Mouse (Mus musculus) G1E (cell line): Measurements from ENCODE around the gene Cdv3.

Experiments used
- CTCF ChIP-seq: IDR thresholded peaks from 2 replicates; pipeline ENCODE4 v1.5.1; 2012; ENCODE audit warnings: low read depth, low read length, inconsistent platforms, mixed read lengths
- GATA1 ChIP-seq: IDR thresholded peaks from 2 replicates; pipeline ENCODE4 v1.6.1; 2012; ENCODE audit warnings: borderline replicate concordance, low read length, inconsistent platforms, mixed read lengths
- GATA2 ChIP-seq: IDR thresholded peaks from 2 replicates; pipeline ENCODE4 v1.6.1; 2012; ENCODE audit warnings: low read depth, low read length, inconsistent platforms, borderline replicate concordance
- POLR2AphosphoS5 ChIP-seq: IDR thresholded peaks from 2 replicates; pipeline ENCODE4 v1.6.1; 2012; ENCODE audit warnings: low read depth, low read length, inconsistent platforms; ENCODE audit not compliant: insufficient replicate concordance
- TAL1 ChIP-seq: conservative IDR thresholded peaks from 2 replicates; pipeline ENCODE4 v1.6.1; 2012; ENCODE audit warnings: low read depth, low read length, inconsistent platforms, mixed read lengths

DNA sequence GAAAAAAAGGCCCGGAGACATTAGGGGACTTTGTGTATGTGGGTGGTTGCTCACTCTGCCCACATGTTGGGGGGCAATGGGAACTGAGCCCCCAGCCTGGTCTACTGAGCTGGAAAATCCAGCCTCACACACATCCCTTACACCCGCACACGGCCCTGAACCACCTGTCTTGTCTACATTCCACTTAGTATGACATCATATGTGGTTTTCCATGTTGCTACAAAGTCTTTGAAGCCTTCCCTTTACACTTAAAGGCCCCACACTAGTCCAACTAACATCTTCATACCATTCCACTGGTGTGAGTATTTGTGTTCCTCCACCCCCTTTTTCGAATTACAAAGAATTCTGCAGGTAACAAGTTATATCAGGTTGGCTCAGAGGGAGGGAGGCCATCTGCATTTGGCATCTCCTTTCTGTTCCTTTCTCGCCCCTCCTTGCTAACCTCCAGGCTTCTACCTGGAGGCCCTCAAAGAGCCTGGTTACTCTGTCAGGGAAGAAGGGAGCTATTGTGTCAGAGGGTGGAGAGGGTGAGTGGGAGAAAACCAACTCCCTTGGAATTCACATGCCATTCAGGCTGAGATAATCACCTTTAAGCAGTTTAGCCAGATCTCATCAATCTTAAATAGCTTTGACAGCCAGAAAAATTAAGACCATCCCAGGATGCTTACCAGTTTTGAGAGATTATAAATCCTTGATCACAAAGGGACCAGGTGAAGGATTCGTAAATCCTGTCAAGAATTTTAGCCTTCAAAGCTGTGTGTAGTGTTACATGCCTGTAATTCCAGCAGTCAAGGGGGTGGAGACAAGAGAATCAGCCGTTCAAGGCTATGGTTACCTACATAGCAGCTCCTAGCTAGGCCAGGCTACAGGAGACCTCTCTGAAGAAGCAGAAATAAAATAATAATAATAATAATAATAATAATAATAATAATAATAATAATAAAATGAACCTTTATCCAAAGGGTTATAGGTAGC lies 11.0 kb upstream of the Cdv3 start:
- TF ChIP-seq CTCF (no peak), GATA1 (no peak), GATA2 (no peak), POLR2AphosphoS5 (no peak), TAL1 (no peak)
